13 mouse cellular contexts compared by ENCODE assay signal in the genomic region with DNA sequence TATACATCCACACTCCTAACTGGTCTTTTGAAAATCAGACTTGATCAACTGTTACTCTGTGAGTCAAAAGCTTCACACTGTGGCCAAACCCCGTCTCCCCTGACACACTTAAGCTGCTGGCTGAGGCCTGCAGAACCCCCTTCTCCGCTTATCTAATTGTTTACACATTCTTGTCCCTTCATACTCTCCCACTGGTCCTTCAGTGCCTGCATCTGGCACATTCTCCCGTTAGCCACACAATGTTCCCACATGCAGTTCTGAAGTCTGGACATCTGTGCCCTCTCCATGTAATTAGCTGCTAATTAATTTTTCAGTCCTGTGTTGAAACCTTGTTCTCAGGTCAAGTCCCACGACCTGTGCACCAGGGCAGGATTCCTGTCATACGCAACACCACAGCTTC.
DNase-seq lines count a peak whose midpoint lies in the region; ATAC-seq and TF ChIP-seq lines count a peak whose summit lies in the region.
"Had no signal": no experiment of that assay in that cellular context is flagged by ENCODE, and none has a peak within 500 bp of the region (broad histone marks: within the 10 kb centered on the region; RNA-seq: fewer than 3 reads in every experiment).

No protein-coding gene starts in this region.

- no peak overlapping the region for H3K9ac ChIP-seq in forebrain, postnatal 0 days
- H3K9ac ChIP-seq in kidney, postnatal 0 days (ENCODE audit: low read depth, low read length): no peak overlapping the region
- peak overlapping the region; percentile 13; the same call in 1 of the 2 replicates for H3K9ac ChIP-seq in limb, embryonic 11.5 days (ENCODE audit: low read length)
- H3K9ac ChIP-seq: liver, embryonic 12.5 days had no signal

- 46% methylated on average over 5 of the region's 5 CpGs for WGBS in forebrain, embryonic 10.5 days
- 23% methylated on average over 5 of the region's 5 CpGs for WGBS in forebrain, postnatal 0 days
- 51% methylated on average over 5 of the region's 5 CpGs for WGBS in kidney, postnatal 0 days
- WGBS in limb, embryonic 11.5 days: 20% methylated on average over 5 of the region's 5 CpGs

- peak overlapping the region; percentile 51; the same call in 1 of the 2 replicates for H3K27ac ChIP-seq in forebrain, embryonic 10.5 days
- H3K27ac ChIP-seq in forebrain, postnatal 0 days (ENCODE audit: low read depth, low read length): no peak overlapping the region
- H3K27ac ChIP-seq in kidney, postnatal 0 days: no peak overlapping the region
- no peak overlapping the region for H3K27ac ChIP-seq in limb, embryonic 11.5 days (replicated peaks; ENCODE audit: low read depth, low read length)
- H3K27ac ChIP-seq: gastrocnemius, adult 2 months; liver, embryonic 12.5 days had no signal

- ATAC-seq in forebrain, postnatal 0 days: no peak
- ATAC-seq in kidney, postnatal 0 days (replicated peaks; ENCODE audit: low FRiP score, low read depth): no peak
- ATAC-seq in limb, embryonic 11.5 days (ENCODE audit: insufficient number of reproducible peaks, low FRiP score, low TSS enrichment, low read depth): no peak
- ATAC-seq: liver, embryonic 12.5 days had no signal

- no peak for DNase-seq in forebrain, embryonic 10.5 days (ENCODE audit: extremely low spot score, low spot score)
- no peak for DNase-seq in forebrain, postnatal 0 days
- DNase-seq in kidney, postnatal 0 days (ENCODE audit: low spot score): peak; percentile 15
- no peak for DNase-seq in kidney, adult 9 months
- DNase-seq in limb, embryonic 11.5 days (ENCODE audit: low spot score): no peak
- peak; percentile 13 to 70 for DNase-seq in lung, postnatal 4 days
- no peak for DNase-seq in thymus, postnatal 0 days (ENCODE audit: low spot score)
- DNase-seq in left cerebral cortex, adult 11 months (ENCODE audit: low spot score): no peak
- DNase-seq: cerebellum, adult 9-11 months; gastrocnemius, adult 2 months; spleen, adult 18-20 months had no signal

- no peaks in the 10 kb centered on the region for H3K36me3 ChIP-seq in forebrain, embryonic 10.5 days (replicated peaks)
- H3K36me3 ChIP-seq in forebrain, postnatal 0 days (ENCODE audit: insufficient read depth): no peaks in the 10 kb centered on the region
- no peaks in the 10 kb centered on the region for H3K36me3 ChIP-seq in kidney, postnatal 0 days (ENCODE audit: insufficient read depth, low read length)
- H3K36me3 ChIP-seq in limb, embryonic 11.5 days (ENCODE audit: control insufficient read depth, insufficient read depth, low read length): no peaks in the 10 kb centered on the region
- H3K36me3 ChIP-seq: G1E; liver, embryonic 12.5 days had no signal

- no peaks in the 10 kb centered on the region for H3K9me3 ChIP-seq in forebrain, embryonic 10.5 days
- no peaks in the 10 kb centered on the region for H3K9me3 ChIP-seq in forebrain, postnatal 0 days (ENCODE audit: low read length)
- H3K9me3 ChIP-seq in kidney, postnatal 0 days (replicated peaks; ENCODE audit: low read length): no peaks in the 10 kb centered on the region
- H3K9me3 ChIP-seq in limb, embryonic 11.5 days (ENCODE audit: control insufficient read depth, low read length): no peaks in the 10 kb centered on the region
- H3K9me3 ChIP-seq: G1E; liver, embryonic 12.5 days had no signal

- no peaks in the 10 kb centered on the region for H3K27me3 ChIP-seq in forebrain, embryonic 10.5 days (ENCODE audit: poor library complexity, severe bottlenecking)
- H3K27me3 ChIP-seq in forebrain, postnatal 0 days (ENCODE audit: insufficient read depth, low read length): no peaks in the 10 kb centered on the region
- no peaks in the 10 kb centered on the region for H3K27me3 ChIP-seq in kidney, postnatal 0 days (ENCODE audit: insufficient read depth, low read length)
- no peaks in the 10 kb centered on the region for H3K27me3 ChIP-seq in limb, embryonic 11.5 days (ENCODE audit: control insufficient read depth, insufficient read depth, low read length)
- H3K27me3 ChIP-seq: liver, embryonic 12.5 days had no signal

- TF ChIP-seq CTCF in forebrain, postnatal 0 days (IDR thresholded peaks at IDR 0.05; ENCODE audit: low read depth): no peak
- no peak for TF ChIP-seq CTCF in kidney, postnatal 0 days (IDR thresholded peaks at IDR 0.05; ENCODE audit: low read depth)

- H3K4me2 ChIP-seq in forebrain, postnatal 0 days (ENCODE audit: low read depth): no peak overlapping the region
- no peak overlapping the region for H3K4me2 ChIP-seq in kidney, postnatal 0 days (ENCODE audit: low read length)
- no peak overlapping the region for H3K4me2 ChIP-seq in limb, embryonic 11.5 days (ENCODE audit: low read depth, severe bottlenecking)
- H3K4me2 ChIP-seq: liver, embryonic 12.5 days had no signal

- peaks cover 13% of the 10 kb centered on the region for H3K4me1 ChIP-seq in forebrain, embryonic 10.5 days
- no peaks in the 10 kb centered on the region for H3K4me1 ChIP-seq in forebrain, postnatal 0 days (ENCODE audit: insufficient read depth)
- no peaks in the 10 kb centered on the region for H3K4me1 ChIP-seq in kidney, postnatal 0 days (replicated peaks; ENCODE audit: insufficient read depth, low read length)
- H3K4me1 ChIP-seq in limb, embryonic 11.5 days (ENCODE audit: control insufficient read depth, insufficient read depth, low read length): 0 out of 2 replicates have a peak, but pooled peaks cover 2% of the 10 kb centered on the region
- H3K4me1 ChIP-seq: liver, embryonic 12.5 days had no signal

- H3K4me3 ChIP-seq in forebrain, embryonic 10.5 days: no peak overlapping the region
- no peak overlapping the region for H3K4me3 ChIP-seq in forebrain, postnatal 0 days (ENCODE audit: low read depth, low read length)
- no peak overlapping the region for H3K4me3 ChIP-seq in kidney, postnatal 0 days (replicated peaks; ENCODE audit: low read depth, low read length)
- H3K4me3 ChIP-seq in limb, embryonic 11.5 days (ENCODE audit: low read depth, low read length): no peak overlapping the region
- H3K4me3 ChIP-seq: gastrocnemius, adult 2 months; liver, embryonic 12.5 days had no signal

Comparison
In these comparisons a context has a peak if more than half of its experiments do, and no peak if none do; other contexts are left out.
1. DNase-seq: peak in kidney, postnatal 0 days (single experiment) and lung, postnatal 4 days (2 of 2); none in forebrain, embryonic 10.5 days (single experiment), forebrain, postnatal 0 days (single experiment), kidney, adult 9 months (single experiment), limb, embryonic 11.5 days (single experiment), thymus, postnatal 0 days (single experiment) and left cerebral cortex, adult 11 months (single experiment).